Mouse (Mus musculus) forebrain, embryonic 15.5 days (tissue): ENCODE data around the gene Tbc1d10b. TPM values are rescaled to one million over a fixed set of nuclear protein-coding genes. Genes with fewer than 3 reads are reported as not detected.
"Not testable (repeated sequence)": the region's sequence is repeated elsewhere in the genome, so short reads cannot be mapped to it uniquely, and the experiment has no call there.

Source experiments
- ATAC-seq: fragments of 200-750 bp; cut with Nextera tagmentation; replicated peaks from 2 replicates; pipeline ENCODE4 v1.8.0; 2017; ENCODE audit warnings: mild to moderate bottlenecking, moderate TSS enrichment, moderate library complexity
- H3K27ac ChIP-seq: fragments of 300-500 bp; sonication (generic); replicated peaks from 2 replicates; pipeline ENCODE4 v1.5.1; 2015; ENCODE audit warnings: mild to moderate bottlenecking, inconsistent platforms
- H3K27me3 ChIP-seq: fragments of 300-500 bp; sonication (generic); 2 replicates; pipeline ENCODE4 v1.6.1; 2015; ENCODE audit warnings: inconsistent platforms
- H3K36me3 ChIP-seq: fragments of 300-500 bp; sonication (generic); 2 replicates; pipeline ENCODE4 v1.6.1; 2015; ENCODE audit warnings: mild to moderate bottlenecking, inconsistent platforms
- H3K4me1 ChIP-seq: fragments of 300-500 bp; sonication (generic); 2 replicates; pipeline ENCODE4 v1.6.1; 2015; ENCODE audit warnings: inconsistent platforms
- H3K4me2 ChIP-seq: fragments of 300-500 bp; sonication (generic); replicated peaks from 2 replicates; pipeline ENCODE4 v1.6.1; 2015; ENCODE audit warnings: mild to moderate bottlenecking, inconsistent platforms
- H3K4me3 ChIP-seq: fragments of 300-500 bp; sonication (generic); 2 replicates; pipeline ENCODE4 v1.5.1; 2015; ENCODE audit warnings: mild to moderate bottlenecking, inconsistent platforms
- H3K9ac ChIP-seq: fragments of 300-500 bp; sonication (generic); replicated peaks from 2 replicates; pipeline ENCODE4 v1.6.1; 2015; ENCODE audit warnings: mild to moderate bottlenecking, inconsistent platforms
- H3K9me3 ChIP-seq: fragments of 300-500 bp; sonication (generic); 2 replicates; pipeline ENCODE4 v1.6.1; 2016; ENCODE audit warnings: inconsistent platforms
- WGBS: fragments of 180-500 bp; shearing (Covaris S2); methylation state at CpG from one replicate; pipeline ENCODE4 v1.1.7; 2015; ENCODE audit warnings: mixed read lengths; 5-methylcytosine and 5-hydroxymethylcytosine counted together
- polyA plus RNA-seq: library from polyadenylated mRNA; unstranded; fragments of >200 nt; fragmentation: Nextera tagmentation; extraction: Ambion mirVana; gene quantifications from 2 replicates; pipeline ENCODE4 v1.2.1, GENCODE M21; 2015

Gene Tbc1d10b
- 33.6 and 35.1 TPM in 2 replicates for polyA plus RNA-seq

DNA sequence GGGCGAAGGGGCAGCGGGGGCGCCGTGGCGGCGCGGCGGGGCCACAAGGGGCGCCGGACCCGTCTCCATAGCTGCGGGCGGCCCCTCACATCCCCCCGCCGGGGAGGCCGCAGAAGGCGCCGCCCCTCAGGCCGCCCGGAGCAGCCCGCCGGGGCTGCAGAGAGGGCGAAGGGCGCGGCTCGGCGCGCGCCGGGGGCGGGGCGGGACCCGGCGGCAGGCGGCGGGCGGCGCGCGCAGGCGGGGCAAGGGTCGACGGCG is at the start of gene Tbc1d10b:
Gene Tbc1d10b (minus strand): TSS at position 174 of the 258 bp plus-strand sequence.
- ATAC-seq: peak; percentile 9; the same call in 1 of the 2 replicates

GRCm38 (mm10) chr7:127256518-127256917 is 48.2 kb upstream of the Tbc1d10b start:
- Histone ChIP-seq H3K4me2 (no peak overlapping the region), H3K9me3 (no peaks in the 10 kb centered on the region), H3K4me1 (peaks cover 34% of the 10 kb centered on the region), H3K36me3 (peaks cover 4% of the 10 kb centered on the region; the same call in 1 of the 2 replicates), H3K27me3 (no peaks in the 10 kb centered on the region), H3K27ac (no peak overlapping the region), H3K9ac (no peak overlapping the region), H3K4me3 (no peak overlapping the region)
- WGBS: 89% methylated on average over 5 of the region's 5 CpGs
- ATAC-seq: no peak

More for the DNA sequence above, at the start of gene Tbc1d10b:
- H3K9ac ChIP-seq: peak within 1 kb of the TSS; percentile 90
- no peaks in the 10 kb centered on the region for H3K27me3 ChIP-seq
- H3K36me3 ChIP-seq: peaks cover 10% of the 10 kb centered on the region; the same call in 1 of the 2 replicates
- peak within 1 kb of the TSS; percentile 97 for H3K4me3 ChIP-seq
- peak within 1 kb of the TSS; percentile 96 for H3K4me2 ChIP-seq
- H3K27ac ChIP-seq: peak within 1 kb of the TSS; percentile 91
- WGBS: no CpG with 5 or more reads among the region's 44 CpGs
- peaks cover 44% of the 10 kb centered on the region for H3K4me1 ChIP-seq
- no peaks in the 10 kb centered on the region for H3K9me3 ChIP-seq

DNA sequence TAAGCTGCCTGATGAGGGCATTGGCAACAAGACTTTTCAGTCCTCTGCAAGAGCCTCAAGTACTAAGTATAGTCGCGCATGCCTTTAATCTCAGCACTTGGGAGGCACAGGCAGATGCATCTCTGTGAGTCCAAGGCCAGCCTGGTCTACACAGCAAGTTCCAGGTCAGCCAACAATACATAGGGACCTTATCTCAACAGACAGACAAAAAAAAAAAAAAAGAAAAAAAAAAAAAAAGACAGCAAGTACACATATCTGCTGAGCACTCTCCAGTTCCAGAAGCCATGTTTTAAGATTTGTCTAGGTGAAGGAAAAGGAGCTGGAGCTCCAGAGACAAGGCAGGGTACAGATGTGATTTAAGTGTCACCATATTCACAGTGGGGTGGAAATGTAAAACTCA is 47.7 kb upstream of the Tbc1d10b start:
- H3K27me3 ChIP-seq: no peaks in the 10 kb centered on the region
- ATAC-seq: no peak
- H3K4me1 ChIP-seq: peaks cover 30% of the 10 kb centered on the region
- no peaks in the 10 kb centered on the region for H3K9me3 ChIP-seq
- no peak overlapping the region for H3K4me3 ChIP-seq
- H3K27ac ChIP-seq: no peak overlapping the region
- no peak overlapping the region for H3K9ac ChIP-seq
- no peak overlapping the region for H3K4me2 ChIP-seq
- 96% methylated on average over 2 of the region's 2 CpGs for WGBS
- peaks cover 4% of the 10 kb centered on the region; the same call in 1 of the 2 replicates for H3K36me3 ChIP-seq

DNA sequence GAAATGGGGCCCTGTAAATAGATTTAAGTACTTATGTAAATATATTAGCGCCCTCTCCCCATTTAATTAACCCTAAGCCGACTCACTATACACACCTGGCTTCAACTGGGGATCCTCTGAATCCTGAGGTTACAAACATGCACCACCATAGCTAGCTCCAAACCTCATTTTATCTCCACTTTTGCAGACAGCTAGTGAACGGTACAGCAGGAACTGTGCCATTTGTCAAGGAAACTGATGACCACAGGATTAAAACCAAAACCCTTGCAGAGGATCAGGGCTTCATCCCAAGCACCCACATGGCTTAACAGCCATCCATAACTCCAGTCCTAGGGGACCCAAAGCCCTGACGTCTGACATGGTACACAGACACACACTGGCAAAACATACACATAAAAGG is 46.7 kb upstream of the Tbc1d10b start:
- Histone ChIP-seq H3K36me3 (peaks cover 4% of the 10 kb centered on the region; the same call in 1 of the 2 replicates), H3K9ac (peak overlapping the region; percentile 71), H3K27ac (peak overlapping the region; percentile 91), H3K4me1 (peaks cover 27% of the 10 kb centered on the region), H3K27me3 (no peaks in the 10 kb centered on the region), H3K4me2 (peak overlapping the region; percentile 84), H3K9me3 (no peaks in the 10 kb centered on the region), H3K4me3 (peak overlapping the region; percentile 60)
- 38% methylated on average over 4 of the region's 4 CpGs for WGBS
- ATAC-seq: no peak

DNA sequence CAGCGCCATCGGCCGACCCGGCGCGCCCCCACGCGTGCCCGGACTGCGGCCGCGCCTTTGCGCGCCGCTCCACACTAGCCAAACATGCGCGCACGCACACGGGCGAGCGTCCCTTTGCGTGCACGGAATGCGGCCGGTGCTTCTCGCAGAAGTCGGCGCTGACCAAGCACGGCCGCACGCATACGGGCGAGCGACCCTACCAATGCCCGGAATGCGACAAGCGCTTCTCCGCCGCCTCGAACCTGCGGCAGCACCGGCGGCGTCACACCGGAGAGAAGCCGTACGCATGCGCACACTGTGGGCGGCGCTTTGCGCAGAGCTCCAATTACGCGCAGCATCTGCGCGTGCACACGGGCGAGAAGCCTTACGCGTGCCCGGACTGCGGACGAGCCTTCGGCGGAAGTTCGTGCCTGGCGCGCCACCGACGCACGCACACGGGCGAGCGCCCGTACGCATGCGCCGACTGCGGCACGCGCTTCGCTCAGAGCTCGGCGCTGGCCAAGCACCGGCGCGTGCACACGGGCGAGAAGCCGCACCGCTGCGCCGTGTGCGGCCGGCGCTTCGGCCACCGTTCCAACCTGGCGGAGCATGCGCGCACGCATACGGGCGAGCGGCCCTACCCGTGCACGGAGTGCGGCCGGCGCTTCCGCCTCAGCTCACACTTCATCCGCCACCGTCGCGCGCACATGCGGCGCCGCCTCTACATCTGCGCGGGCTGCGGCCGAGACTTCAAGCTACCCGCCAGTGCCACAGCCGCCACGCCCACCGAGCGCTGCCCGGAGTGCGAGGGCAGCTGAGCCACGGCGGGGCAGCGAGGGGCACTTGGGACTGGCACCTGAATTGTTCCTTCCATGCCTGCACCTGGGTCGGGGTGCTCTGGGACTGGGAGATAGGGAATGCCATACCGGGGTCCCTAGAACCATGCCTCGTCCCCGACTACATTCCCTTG is 45.8 kb upstream of the Tbc1d10b start:
- peaks cover 18% of the 10 kb centered on the region for H3K4me1 ChIP-seq
- under 1% methylated on average over 135 of the region's 136 CpGs for WGBS
- ATAC-seq: peak; percentile 94

DNA sequence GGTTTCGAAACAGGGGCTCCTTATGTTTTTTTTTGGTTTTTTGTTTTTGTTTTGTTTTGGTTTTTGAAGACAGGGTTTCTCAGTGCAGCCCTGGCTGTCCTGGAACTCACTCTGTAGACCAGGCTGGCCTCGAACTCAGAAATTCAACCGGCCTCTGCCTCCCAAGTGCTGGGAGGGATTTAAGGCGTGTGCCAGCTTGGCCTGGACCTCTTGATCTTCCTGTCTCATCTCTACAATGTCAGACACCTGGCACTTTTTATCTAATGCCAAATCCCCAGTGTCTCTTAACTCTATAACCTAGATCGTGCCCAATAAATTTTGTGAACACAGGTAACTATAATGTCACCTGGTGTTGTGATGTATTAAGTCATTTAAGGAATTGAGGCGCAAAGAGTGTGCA is 45.1 kb upstream of the Tbc1d10b start:
- no peaks in the 10 kb centered on the region for H3K9me3 ChIP-seq
- H3K4me2 ChIP-seq: peak overlapping the region; percentile 84
- 80% methylated on average over 6 of the region's 6 CpGs for WGBS
- no peaks in the 10 kb centered on the region for H3K27me3 ChIP-seq
- H3K27ac ChIP-seq: peak overlapping the region; percentile 91
- no peak for ATAC-seq
- H3K4me1 ChIP-seq: peaks cover 15% of the 10 kb centered on the region
- peak overlapping the region; percentile 60 for H3K4me3 ChIP-seq
- peaks cover 8% of the 10 kb centered on the region for H3K36me3 ChIP-seq
- peak overlapping the region; percentile 68 for H3K9ac ChIP-seq

More for the DNA sequence above, 45.8 kb upstream of the Tbc1d10b start:
- peak overlapping the region; percentile 71 for H3K9ac ChIP-seq
- H3K4me2 ChIP-seq: peak overlapping the region; percentile 84
- H3K27ac ChIP-seq: peak overlapping the region; percentile 91
- H3K9me3 ChIP-seq: no peaks in the 10 kb centered on the region
- peaks cover 8% of the 10 kb centered on the region for H3K36me3 ChIP-seq
- H3K4me3 ChIP-seq: peak overlapping the region; percentile 60
- H3K27me3 ChIP-seq: no peaks in the 10 kb centered on the region

DNA sequence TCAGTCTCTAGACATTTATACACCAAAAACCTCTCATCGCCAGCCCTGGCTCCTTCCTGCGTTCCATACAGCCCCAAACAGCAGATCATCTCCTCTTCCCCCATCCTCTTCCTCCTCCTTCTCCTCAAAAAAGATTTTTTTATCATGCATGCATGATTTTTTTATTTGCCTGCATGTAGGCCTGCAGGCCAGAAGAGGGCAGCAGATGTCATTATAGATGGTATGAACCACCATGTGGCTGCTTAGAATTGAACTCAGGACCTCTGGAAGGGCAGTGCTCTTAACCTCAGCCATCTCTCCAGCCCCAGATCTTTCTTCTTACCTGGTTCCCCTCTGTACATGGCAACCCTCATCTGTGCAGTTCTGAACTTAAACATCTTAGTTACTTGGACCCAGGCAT is 44.1 kb upstream of the Tbc1d10b start:
- H3K36me3 ChIP-seq: peaks cover 8% of the 10 kb centered on the region
- H3K27me3 ChIP-seq: no peaks in the 10 kb centered on the region
- no peak overlapping the region for H3K4me2 ChIP-seq
- H3K27ac ChIP-seq: no peak overlapping the region
- no peak for ATAC-seq
- 86% methylated on average over 2 of the region's 2 CpGs for WGBS
- H3K9ac ChIP-seq: no peak overlapping the region
- H3K9me3 ChIP-seq: no peaks in the 10 kb centered on the region
- no peak overlapping the region for H3K4me3 ChIP-seq
- peaks cover 15% of the 10 kb centered on the region for H3K4me1 ChIP-seq

DNA sequence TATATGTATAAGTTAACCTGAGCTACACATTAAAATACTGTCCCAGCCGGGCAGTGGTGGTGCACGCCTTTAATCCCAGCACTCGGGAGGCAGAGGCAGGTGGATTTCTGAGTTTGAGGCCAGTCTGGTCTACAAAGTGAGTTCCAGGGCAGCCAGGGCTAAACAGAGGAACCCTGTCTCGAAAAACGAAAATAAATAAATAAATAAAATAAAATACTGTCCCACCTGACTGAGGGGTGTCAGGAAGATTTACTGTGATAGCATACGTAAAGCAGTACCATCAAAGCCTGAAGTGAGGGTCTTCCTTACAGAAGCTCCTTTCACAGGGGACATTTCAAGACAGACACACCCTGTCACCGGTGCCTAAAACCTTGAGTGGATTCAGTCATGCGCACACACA is 42.2 kb upstream of the Tbc1d10b start:
- not testable (repeated sequence) for H3K9ac ChIP-seq, H3K4me2 ChIP-seq, ATAC-seq, H3K27me3 ChIP-seq, H3K27ac ChIP-seq, H3K9me3 ChIP-seq, H3K36me3 ChIP-seq, H3K4me3 ChIP-seq
- 90% methylated on average over 8 of the region's 8 CpGs for WGBS
- peaks cover 30% of the 10 kb centered on the region for H3K4me1 ChIP-seq

GRCm38 (mm10) chr7:127244658-127245510 is 36.6 kb upstream of the Tbc1d10b start:
- peaks cover 9% of the 10 kb centered on the region for H3K36me3 ChIP-seq
- peak overlapping the region; percentile 95 for H3K9ac ChIP-seq
- peaks cover 29% of the 10 kb centered on the region for H3K4me1 ChIP-seq
- peak overlapping the region; percentile 85 for H3K4me3 ChIP-seq
- ATAC-seq: peak; percentile 77
- H3K4me2 ChIP-seq: peak overlapping the region; percentile 81
- peak overlapping the region; percentile 91 for H3K27ac ChIP-seq
- WGBS: 13% methylated on average over 27 of the region's 33 CpGs
- no peaks in the 10 kb centered on the region for H3K9me3 ChIP-seq
- no peaks in the 10 kb centered on the region for H3K27me3 ChIP-seq

DNA sequence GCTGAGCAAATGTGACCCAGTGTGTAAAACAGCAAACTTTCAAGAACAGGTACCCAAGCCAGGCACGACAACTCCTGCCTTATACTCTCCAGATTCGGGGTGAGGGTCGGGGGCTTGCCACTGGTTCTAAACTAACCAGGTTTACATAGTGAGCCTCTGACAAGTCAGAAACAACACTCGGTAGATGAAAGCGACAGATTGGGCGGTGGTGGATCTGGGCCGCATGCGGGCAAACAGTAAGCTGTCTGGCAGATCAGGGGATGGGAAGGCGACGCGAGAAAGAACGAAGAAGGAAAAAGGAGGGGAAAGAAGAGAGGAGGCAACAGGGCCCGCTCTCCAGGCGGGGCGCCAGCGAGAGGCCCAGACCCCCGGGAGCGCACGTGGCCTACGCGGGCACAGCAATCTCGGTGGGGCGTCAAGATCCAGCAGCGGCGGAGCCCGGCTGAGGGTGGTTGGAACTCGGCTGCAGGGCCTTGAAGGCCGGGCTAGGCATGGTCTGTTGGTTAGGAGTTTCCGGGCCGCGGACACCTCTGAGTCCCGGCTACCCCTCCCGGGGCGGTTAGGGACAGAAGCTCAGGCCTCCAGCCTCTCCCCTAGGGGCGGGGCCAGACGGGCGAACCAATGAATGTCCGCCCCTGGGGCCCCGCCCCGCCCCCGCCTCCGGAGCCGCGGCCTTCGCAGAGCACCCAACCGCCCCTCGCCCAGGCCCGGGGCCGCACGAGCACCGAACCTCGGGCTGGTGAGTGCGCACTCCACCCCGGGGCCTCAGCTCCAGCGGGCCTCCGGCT is 35.8 kb upstream of the Tbc1d10b start, which contains the start of gene Zfp771:
Gene Zfp771 (plus strand): TSS at position 405 of the 788 bp plus-strand sequence.
- Histone ChIP-seq H3K4me2 (peak within 1 kb of the TSS; percentile 81), H3K4me1 (peaks cover 29% of the 10 kb centered on the region), H3K4me3 (peak within 1 kb of the TSS; percentile 85), H3K9ac (peak within 1 kb of the TSS; percentile 95), H3K27me3 (no peaks in the 10 kb centered on the region), H3K36me3 (peaks cover 11% of the 10 kb centered on the region), H3K27ac (peak within 1 kb of the TSS; percentile 91), H3K9me3 (no peaks in the 10 kb centered on the region)
- ATAC-seq: peak; percentile 97
- WGBS: under 1% methylated on average over 54 of the region's 56 CpGs

GRCm38 (mm10) chr7:127243361-127243867 is 35.1 kb upstream of the Tbc1d10b start:
- Histone ChIP-seq H3K9me3 (no peaks in the 10 kb centered on the region), H3K4me1 (peaks cover 29% of the 10 kb centered on the region), H3K4me2 (peak overlapping the region; percentile 81), H3K27me3 (no peaks in the 10 kb centered on the region), H3K9ac (peak overlapping the region; percentile 95), H3K36me3 (peaks cover 17% of the 10 kb centered on the region), H3K4me3 (peak overlapping the region; percentile 85), H3K27ac (peak overlapping the region; percentile 91)
- 36% methylated on average over 2 of the region's 2 CpGs for WGBS
- ATAC-seq: no peak
